Comparison of ENCODE assay signal across 11 mouse cellular contexts in genomic region chr3:49752766-49753165, GRCm38 (mm10). TPM values are rescaled to one million over a fixed set of nuclear protein-coding genes. Genes with fewer than 3 reads are reported as not detected.
DNase-seq lines count a peak whose midpoint lies in the region; ATAC-seq and TF ChIP-seq lines count a peak whose summit lies in the region.
"Had no signal": no experiment of that assay in that cellular context is flagged by ENCODE, and none has a peak within 500 bp of the region (broad histone marks: within the 10 kb centered on the region; RNA-seq: fewer than 3 reads in every experiment).

No protein-coding gene starts in this region.

- peaks cover 10% of the 10 kb centered on the region; the same call in 1 of the 2 replicates for H3K4me1 ChIP-seq in heart, embryonic 11.5 days (ENCODE audit: control insufficient read depth, insufficient read depth, low read length)
- H3K4me1 ChIP-seq in limb, embryonic 13.5 days: peaks cover 66% of the 10 kb centered on the region
- no peaks in the 10 kb centered on the region; the same call in 1 of the 2 replicates for H3K4me1 ChIP-seq in stomach, postnatal 0 days (replicated peaks; ENCODE audit: control insufficient read depth, insufficient read depth)

- TF ChIP-seq EP300 in stomach, postnatal 0 days (optimal IDR thresholded peaks at IDR 0.05): no peak

- no peak for TF ChIP-seq CTCF in stomach, postnatal 0 days (IDR thresholded peaks at IDR 0.05; ENCODE audit: low read depth)

- DNase-seq in heart, postnatal 14 days: no peak
- DNase-seq in right cerebral cortex, postnatal 4 days: peak; percentile 14
- DNase-seq in right cerebral cortex, postnatal 25 days: no peak
- DNase-seq in stomach, postnatal 0 days (ENCODE audit: low spot score): no peak
- DNase-seq in gastrocnemius, adult 8-10 months (ENCODE audit: low spot score in 2 of 2): no peak
- no peak for DNase-seq in thymus, postnatal 36 days
- DNase-seq: lung, postnatal 4 days; right cerebral cortex, postnatal 14 days had no signal

- no peak for ATAC-seq in heart, embryonic 11.5 days (replicated peaks; ENCODE audit: insufficient number of reproducible peaks, low FRiP score, low TSS enrichment)
- no peak for ATAC-seq in limb, embryonic 13.5 days (ENCODE audit: low FRiP score, low read depth)
- ATAC-seq in stomach, postnatal 0 days (ENCODE audit: low FRiP score, low TSS enrichment): no peak
- ATAC-seq: Patski had no signal

- H3K4me2 ChIP-seq in heart, embryonic 11.5 days: peak overlapping the region; percentile 75
- peak overlapping the region; percentile 93 for H3K4me2 ChIP-seq in limb, embryonic 13.5 days (replicated peaks)
- peak overlapping the region; percentile 63 for H3K4me2 ChIP-seq in stomach, postnatal 0 days (replicated peaks; ENCODE audit: low read depth)

- 0 out of 2 replicates have a peak overlapping the region, but pooled peaks have one; percentile 27 for H3K4me3 ChIP-seq in heart, embryonic 11.5 days (ENCODE audit: low read depth, low read length)
- peak overlapping the region; percentile 81 for H3K4me3 ChIP-seq in limb, embryonic 13.5 days
- H3K4me3 ChIP-seq in stomach, postnatal 0 days (ENCODE audit: low read depth, low read length): peak overlapping the region; percentile 68

- no peaks in the 10 kb centered on the region for H3K9me3 ChIP-seq in heart, embryonic 11.5 days (replicated peaks; ENCODE audit: control insufficient read depth, low read length)
- no peaks in the 10 kb centered on the region for H3K9me3 ChIP-seq in limb, embryonic 13.5 days
- no peaks in the 10 kb centered on the region for H3K9me3 ChIP-seq in stomach, postnatal 0 days (ENCODE audit: control insufficient read depth, low read length)

- WGBS in heart, embryonic 11.5 days (ENCODE audit: insufficient replicate concordance): 77% methylated on average over 4 of the region's 4 CpGs
- 53% methylated on average over 4 of the region's 4 CpGs for WGBS in limb, embryonic 13.5 days
- WGBS in stomach, postnatal 0 days: 73% methylated on average over 4 of the region's 4 CpGs

- intact Hi-C loops in heart, postnatal 14 days (cut with DNase I): loop anchor here (10.0 kb wide), 4 partner anchors 102 to 252 kb away; no protein-coding TSS in a partner anchor

- no peaks in the 10 kb centered on the region for H3K27me3 ChIP-seq in heart, embryonic 11.5 days (ENCODE audit: control insufficient read depth, insufficient read depth, low read length)
- no peaks in the 10 kb centered on the region for H3K27me3 ChIP-seq in limb, embryonic 13.5 days
- H3K27me3 ChIP-seq in stomach, postnatal 0 days (ENCODE audit: control insufficient read depth, insufficient read depth, low read length): no peaks in the 10 kb centered on the region
- H3K27me3 ChIP-seq: Patski had no signal

- H3K36me3 ChIP-seq in heart, embryonic 11.5 days (ENCODE audit: control insufficient read depth, insufficient read depth, low read length): peaks cover 22% of the 10 kb centered on the region
- H3K36me3 ChIP-seq in limb, embryonic 13.5 days: peaks cover 76% of the 10 kb centered on the region
- 0 out of 2 replicates have a peak, but pooled peaks cover 6% of the 10 kb centered on the region for H3K36me3 ChIP-seq in stomach, postnatal 0 days (ENCODE audit: control insufficient read depth, insufficient read depth, low read length)

- no peak overlapping the region for H3K9ac ChIP-seq in heart, embryonic 11.5 days (ENCODE audit: low read depth, low read length)
- H3K9ac ChIP-seq in limb, embryonic 13.5 days: peak overlapping the region; percentile 97
- H3K9ac ChIP-seq in stomach, postnatal 0 days (ENCODE audit: low read length): no peak overlapping the region

- no peak overlapping the region for H3K27ac ChIP-seq in heart, embryonic 11.5 days (ENCODE audit: low read depth, low read length)
- peak overlapping the region; percentile 67; the same call in 1 of the 2 replicates for H3K27ac ChIP-seq in limb, embryonic 13.5 days
- H3K27ac ChIP-seq in stomach, postnatal 0 days (replicated peaks): no peak overlapping the region

RNA-seq across cellular contexts. Expression of gene Pcdh18, which starts 4.4 kb away (rescaled TPM):
- 24.5 and 27.4 TPM in 2 replicates for polyA plus RNA-seq in heart, embryonic 11.5 days (2014; fragmentation: Nextera tagmentation; extraction: Ambion mirVana)
- 1 to 10 TPM; 8.4 to 9.4 TPM for total RNA-seq in heart, postnatal 14 days (2021)
- 161 and 172 TPM in 2 replicates for polyA plus RNA-seq in limb, embryonic 13.5 days (2015; fragmentation: Nextera tagmentation; extraction: Ambion mirVana)
- 10.7 and 11.3 TPM in 2 replicates for polyA plus RNA-seq in stomach, postnatal 0 days (2015; fragmentation: Nextera tagmentation; extraction: Ambion mirVana)
- total RNA-seq in gastrocnemius, adult 8-10 months (2022): 1 to 10 TPM; 1.7 to 3.3 (median 1.9) TPM

Comparison
In these comparisons a context has a peak if more than half of its experiments do, and no peak if none do; other contexts are left out.
1. H3K4me3 ChIP-seq: peak in every context shown above with its lines; median percentile 81 in limb, embryonic 13.5 days; 68 in stomach, postnatal 0 days; 27 in heart, embryonic 11.5 days.